Mouse (Mus musculus): ENCODE data around the gene Ntn1. TPM values are rescaled to one million over a fixed set of nuclear protein-coding genes. Genes with fewer than 3 reads are reported as not detected.

Gene Ntn1
- polyA plus RNA-seq, 1 experiment from 2014 or later, result 25.7 TPM

GRCm38 (mm10) chr11:68197471-68197870 is 203.2 kb downstream of the Ntn1 start:
- Histone ChIP-seq H3K4me1 (peaks cover 27% of the 10 kb centered on the region), H3K4me2 (no peak overlapping the region), H3K4me3 (replicated peaks) (no peak overlapping the region), H3K27ac (replicated peaks) (no peak overlapping the region), H3K9me3 (replicated peaks) (no peaks in the 10 kb centered on the region), H3K9ac (replicated peaks) (no peak overlapping the region), H3K36me3 (no peaks in the 10 kb centered on the region), H3K27me3 (replicated peaks) (no peaks in the 10 kb centered on the region)
- WGBS, result 96% methylated on average over 11 of the region's 11 CpGs
- no peak for ATAC-seq (ENCODE audit: low FRiP score)

DNA sequence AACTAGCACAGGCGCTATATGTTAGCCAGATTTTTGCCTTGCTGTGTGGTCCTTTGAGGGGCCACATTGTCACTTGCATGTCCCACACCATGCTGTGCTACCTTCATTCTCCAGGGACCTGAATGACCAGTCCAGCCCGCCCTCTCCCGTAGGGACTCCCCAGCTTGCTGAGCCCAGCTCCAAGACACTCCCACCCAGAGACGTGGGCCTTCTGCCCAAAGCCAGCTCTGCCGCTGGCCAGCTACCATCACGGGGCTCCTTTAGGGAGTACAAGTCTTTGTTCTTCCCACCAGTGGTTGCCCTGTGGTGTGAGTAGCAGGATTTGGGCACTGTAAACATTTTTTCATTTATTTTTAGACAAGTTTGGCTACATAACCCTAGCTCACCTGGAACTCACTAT is 204.1 kb downstream of the Ntn1 start:
- Histone ChIP-seq H3K27me3 (replicated peaks) (no peaks in the 10 kb centered on the region), H3K9me3 (replicated peaks) (no peaks in the 10 kb centered on the region), H3K9ac (replicated peaks) (no peak overlapping the region), H3K27ac (replicated peaks) (0 out of 2 replicates have a peak overlapping the region, but pooled peaks have one; percentile 23), H3K4me2 (no peak overlapping the region), H3K36me3 (no peaks in the 10 kb centered on the region), H3K4me3 (replicated peaks) (no peak overlapping the region), H3K4me1 (peaks cover 19% of the 10 kb centered on the region)
- 62% methylated on average over 6 of the region's 6 CpGs for WGBS
- no peak for ATAC-seq (ENCODE audit: low FRiP score)

DNA sequence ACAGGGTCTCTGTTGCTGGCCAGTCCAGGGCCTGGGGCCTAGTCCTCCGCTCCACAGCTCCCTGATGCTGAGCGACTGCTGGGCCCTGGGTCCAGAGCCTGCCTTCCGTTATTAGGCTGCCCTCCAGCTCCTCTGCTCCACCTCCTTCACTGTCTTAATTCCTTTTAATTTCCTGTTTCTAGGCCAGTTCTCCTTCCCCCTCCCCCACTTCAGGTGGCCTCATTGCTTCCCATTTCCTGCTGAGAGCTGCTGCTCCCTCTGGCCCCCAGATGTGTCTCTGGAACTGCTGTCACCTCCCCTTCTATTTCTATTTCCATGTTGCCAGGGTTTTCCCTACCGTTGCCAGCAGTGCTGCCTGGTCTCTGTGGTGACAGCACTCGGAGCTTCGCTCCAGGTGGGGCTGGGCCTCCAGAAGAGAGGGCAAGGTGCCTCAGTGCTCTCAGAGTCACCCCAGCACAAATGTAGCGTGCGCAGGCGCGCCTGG is 204.9 kb downstream of the Ntn1 start:
- H3K27ac ChIP-seq (replicated peaks), result 0 out of 2 replicates have a peak overlapping the region, but pooled peaks have one; percentile 23
- H3K9me3 ChIP-seq (replicated peaks), result no peaks in the 10 kb centered on the region
- no peak overlapping the region for H3K9ac ChIP-seq (replicated peaks)
- H3K4me3 ChIP-seq (replicated peaks), result no peak overlapping the region
- 67% methylated on average over 10 of the region's 10 CpGs for WGBS
- no peaks in the 10 kb centered on the region for H3K36me3 ChIP-seq
- H3K4me2 ChIP-seq, result no peak overlapping the region
- H3K27me3 ChIP-seq (replicated peaks), result no peaks in the 10 kb centered on the region
- no peak for ATAC-seq (ENCODE audit: low FRiP score)
- peaks cover 19% of the 10 kb centered on the region for H3K4me1 ChIP-seq

- H3K4me1 ChIP-seq, result peaks cover 19% of the 10 kb centered on the region
- 51% methylated on average over 6 of the region's 6 CpGs for WGBS
Observed at GRCm38 (mm10) chr11:68195168-68195567, 205.5 kb downstream of the Ntn1 start.

GRCm38 (mm10) chr11:68190849-68191248 is 209.8 kb downstream of the Ntn1 start:
- no peak overlapping the region for H3K4me2 ChIP-seq
- no peak for ATAC-seq (ENCODE audit: low FRiP score)
- no peak overlapping the region for H3K27ac ChIP-seq (replicated peaks)
- H3K36me3 ChIP-seq, result no peaks in the 10 kb centered on the region
- H3K4me1 ChIP-seq, result peaks cover 27% of the 10 kb centered on the region
- H3K27me3 ChIP-seq (replicated peaks), result no peaks in the 10 kb centered on the region
- H3K9me3 ChIP-seq (replicated peaks), result no peaks in the 10 kb centered on the region
- H3K4me3 ChIP-seq (replicated peaks), result no peak overlapping the region
- H3K9ac ChIP-seq (replicated peaks), result no peak overlapping the region
- 89% methylated on average over 5 of the region's 5 CpGs for WGBS

More at GRCm38 (mm10) chr11:68195168-68195567, 205.5 kb downstream of the Ntn1 start:
- Histone ChIP-seq H3K27me3 (replicated peaks) (no peaks in the 10 kb centered on the region), H3K36me3 (no peaks in the 10 kb centered on the region), H3K4me2 (no peak overlapping the region), H3K27ac (replicated peaks) (no peak overlapping the region), H3K9ac (replicated peaks) (no peak overlapping the region), H3K9me3 (replicated peaks) (no peaks in the 10 kb centered on the region), H3K4me3 (replicated peaks) (no peak overlapping the region)
- ATAC-seq (ENCODE audit: low FRiP score), result no peak

DNA sequence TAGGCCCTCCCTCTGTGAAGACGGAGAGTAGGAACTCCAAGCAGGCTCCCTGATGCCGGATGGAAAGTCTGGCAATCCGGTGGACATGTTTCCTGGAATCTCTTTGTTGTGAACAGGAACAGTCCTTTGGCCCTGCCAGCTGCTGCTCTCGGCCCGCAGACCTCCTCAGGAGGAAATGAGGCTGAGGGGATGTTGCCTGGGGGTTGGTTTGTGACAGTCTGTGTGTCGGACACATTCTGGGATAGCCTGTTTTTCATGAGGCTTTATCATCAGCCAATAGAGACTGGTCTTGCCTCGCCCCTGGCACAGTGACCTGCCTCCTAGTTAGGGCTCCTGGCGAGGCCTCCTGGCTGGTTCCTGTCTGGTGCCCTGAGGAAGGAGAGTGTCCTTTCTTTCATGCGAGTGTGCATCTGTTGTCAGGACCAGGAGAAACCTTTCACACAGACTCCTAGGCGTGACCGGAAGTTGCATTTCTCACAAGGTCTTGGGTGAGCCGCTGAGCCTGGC is 211.9 kb downstream of the Ntn1 start:
- Histone ChIP-seq H3K9ac (replicated peaks) (no peak overlapping the region), H3K27ac (replicated peaks) (no peak overlapping the region), H3K4me2 (no peak overlapping the region), H3K4me3 (replicated peaks) (no peak overlapping the region), H3K4me1 (peaks cover 18% of the 10 kb centered on the region), H3K36me3 (no peaks in the 10 kb centered on the region), H3K27me3 (replicated peaks) (no peaks in the 10 kb centered on the region), H3K9me3 (replicated peaks) (no peaks in the 10 kb centered on the region)
- ATAC-seq (ENCODE audit: low FRiP score), result no peak
- 71% methylated on average over 12 of the region's 12 CpGs for whole genome bisulfite sequencing

- Histone ChIP-seq H3K4me2 (no peak overlapping the region), H3K4me1 (peaks cover 18% of the 10 kb centered on the region), H3K27ac (replicated peaks) (no peak overlapping the region), H3K4me3 (replicated peaks) (no peak overlapping the region), H3K36me3 (no peaks in the 10 kb centered on the region), H3K9ac (replicated peaks) (no peak overlapping the region), H3K27me3 (replicated peaks) (no peaks in the 10 kb centered on the region), H3K9me3 (replicated peaks) (no peaks in the 10 kb centered on the region)
- WGBS, result 75% methylated on average over 8 of the region's 8 CpGs
- no peak for ATAC-seq (ENCODE audit: low FRiP score)
Observed at GRCm38 (mm10) chr11:68187242-68187641, 213.4 kb downstream of the Ntn1 start.

DNA sequence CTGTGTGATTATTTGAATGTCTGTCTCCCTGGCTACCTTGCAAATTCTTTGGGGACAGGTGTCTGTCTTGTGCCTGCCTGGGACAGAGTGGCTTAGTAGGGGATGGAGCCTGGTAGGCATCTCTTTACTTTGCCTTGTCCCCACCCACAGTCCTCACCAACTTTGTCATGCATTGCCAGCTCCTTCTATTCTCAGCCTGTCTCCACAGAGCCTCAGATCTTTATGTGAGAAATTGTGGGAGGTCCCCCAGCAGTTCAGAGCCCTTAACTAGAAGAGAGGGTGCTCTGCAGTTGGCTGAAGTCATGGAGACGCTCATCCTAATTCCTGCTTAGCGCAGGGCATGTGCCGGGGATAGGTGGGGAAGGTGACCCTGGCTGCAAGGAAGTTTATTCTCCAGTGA is 215.0 kb downstream of the Ntn1 start:
- no peak overlapping the region for H3K27ac ChIP-seq (replicated peaks)
- peaks cover 18% of the 10 kb centered on the region for H3K4me1 ChIP-seq

DNA sequence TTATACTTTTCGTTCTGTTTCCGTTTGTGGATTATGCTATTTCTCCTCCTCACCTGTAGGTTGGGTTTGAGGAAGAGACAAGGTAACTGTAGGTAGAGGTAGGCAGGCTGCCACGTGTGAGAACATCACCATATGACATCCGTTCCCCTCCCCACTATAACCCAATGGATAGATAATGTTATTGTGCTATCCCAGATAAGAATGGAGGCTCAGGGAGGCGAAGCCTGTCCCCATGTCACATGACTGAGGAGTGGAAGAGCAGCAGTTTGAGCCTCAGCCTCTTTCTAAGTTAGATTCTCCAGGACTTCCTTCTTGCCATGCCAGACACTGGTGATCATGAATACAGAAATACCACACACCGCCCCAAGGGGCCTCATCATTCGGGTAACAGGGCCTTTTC is 223.2 kb downstream of the Ntn1 start:
- no peaks in the 10 kb centered on the region for H3K4me1 ChIP-seq
- ATAC-seq (ENCODE audit: low FRiP score), result no peak
- no peak overlapping the region for H3K4me2 ChIP-seq
- H3K36me3 ChIP-seq, result no peaks in the 10 kb centered on the region
- H3K9ac ChIP-seq (replicated peaks), result no peak overlapping the region
- H3K27me3 ChIP-seq (replicated peaks), result no peaks in the 10 kb centered on the region
- no peak overlapping the region for H3K4me3 ChIP-seq (replicated peaks)
- WGBS, result 80% methylated on average over 7 of the region's 7 CpGs
- no peaks in the 10 kb centered on the region for H3K9me3 ChIP-seq (replicated peaks)
- no peak overlapping the region for H3K27ac ChIP-seq (replicated peaks)

More for the DNA sequence above, 215.0 kb downstream of the Ntn1 start:
- no peaks in the 10 kb centered on the region for H3K36me3 ChIP-seq
- no peak for ATAC-seq (ENCODE audit: low FRiP score)
- no peaks in the 10 kb centered on the region for H3K27me3 ChIP-seq (replicated peaks)
- WGBS, result 94% methylated on average over 3 of the region's 3 CpGs
- H3K4me3 ChIP-seq (replicated peaks), result no peak overlapping the region
- no peak overlapping the region for H3K9ac ChIP-seq (replicated peaks)
- H3K4me2 ChIP-seq, result no peak overlapping the region
- H3K9me3 ChIP-seq (replicated peaks), result no peaks in the 10 kb centered on the region

DNA sequence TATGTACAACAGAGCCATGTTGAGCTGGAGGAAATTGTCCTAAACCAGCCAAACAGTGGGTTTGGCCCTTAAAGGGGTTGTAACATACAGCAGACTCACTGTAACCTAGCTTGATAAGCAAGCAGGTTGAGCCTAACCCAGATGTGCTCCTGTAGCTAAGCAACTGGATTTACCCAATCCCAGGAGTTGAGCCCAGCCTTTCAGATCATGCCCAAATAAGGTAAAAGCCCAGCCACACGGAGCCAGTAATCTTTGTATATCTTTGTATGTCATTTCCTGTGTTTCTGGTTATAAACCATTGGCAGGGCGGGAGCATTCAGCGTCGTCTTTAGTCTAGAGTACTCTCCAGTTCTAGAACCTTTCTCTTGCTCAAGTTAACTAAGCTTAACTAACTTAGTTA is 224.1 kb downstream of the Ntn1 start:
- H3K9ac ChIP-seq (replicated peaks), result no peak overlapping the region
- H3K27me3 ChIP-seq (replicated peaks), result no peaks in the 10 kb centered on the region
- H3K4me1 ChIP-seq, result no peaks in the 10 kb centered on the region
- no peak for ATAC-seq (ENCODE audit: low FRiP score)
- WGBS, result 83% methylated on average over 4 of the region's 4 CpGs
- no peak overlapping the region for H3K27ac ChIP-seq (replicated peaks)
- H3K4me2 ChIP-seq, result no peak overlapping the region
- H3K9me3 ChIP-seq (replicated peaks), result no peaks in the 10 kb centered on the region
- H3K4me3 ChIP-seq (replicated peaks), result no peak overlapping the region
- H3K36me3 ChIP-seq, result no peaks in the 10 kb centered on the region

DNA sequence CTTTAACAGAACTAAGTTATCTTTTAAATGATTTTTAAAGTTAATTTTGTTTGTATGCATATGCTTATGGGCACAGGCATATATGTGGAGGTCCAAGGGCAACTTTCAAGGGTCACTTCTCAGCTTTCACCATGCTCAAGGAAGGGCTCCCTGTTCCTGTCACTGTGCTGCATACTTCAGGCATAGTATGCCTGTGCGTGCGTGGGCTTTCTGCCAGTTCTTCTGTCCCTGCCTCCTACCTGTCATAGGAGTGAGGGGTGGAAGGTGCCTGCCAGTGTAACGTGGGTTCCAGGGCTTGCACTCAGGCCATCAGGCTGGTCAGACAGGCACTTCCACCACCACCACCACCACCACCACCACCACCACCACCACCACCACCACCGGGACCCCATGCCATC is 228.0 kb downstream of the Ntn1 start:
- H3K36me3 ChIP-seq, result no peaks in the 10 kb centered on the region
- H3K4me3 ChIP-seq (replicated peaks), result no peak overlapping the region
- H3K27ac ChIP-seq (replicated peaks), result no peak overlapping the region
- H3K9me3 ChIP-seq (replicated peaks), result no peaks in the 10 kb centered on the region
- H3K27me3 ChIP-seq (replicated peaks), result no peaks in the 10 kb centered on the region
- H3K4me2 ChIP-seq, result no peak overlapping the region
- no peaks in the 10 kb centered on the region for H3K4me1 ChIP-seq
- H3K9ac ChIP-seq (replicated peaks), result no peak overlapping the region
- 84% methylated on average over 4 of the region's 4 CpGs for WGBS
- no peak for ATAC-seq (ENCODE audit: low FRiP score)

- Histone ChIP-seq H3K27me3 (replicated peaks) (no peaks in the 10 kb centered on the region), H3K4me1 (no peaks in the 10 kb centered on the region), H3K4me3 (replicated peaks) (no peak overlapping the region), H3K4me2 (no peak overlapping the region), H3K9ac (replicated peaks) (no peak overlapping the region), H3K27ac (replicated peaks) (no peak overlapping the region), H3K36me3 (no peaks in the 10 kb centered on the region), H3K9me3 (replicated peaks) (no peaks in the 10 kb centered on the region)
- ATAC-seq (ENCODE audit: low FRiP score), result no peak
- 81% methylated on average over 7 of the region's 7 CpGs for WGBS
Observed at GRCm38 (mm10) chr11:68171973-68172647, 228.5 kb downstream of the Ntn1 start.

Data from neural tube, embryonic 15.5 days (tissue).